Mouse (Mus musculus): ENCODE data around the gene Mex3d. TPM values are rescaled to one million over a fixed set of nuclear protein-coding genes. Genes with fewer than 3 reads are reported as not detected.

Gene Mex3d
- 596 and 686 TPM in 2 replicates for polyA plus RNA-seq (2012; rRNA removed)

GRCm38 (mm10) chr10:80387522-80387959 lies at the start of gene Mex3d:
Mex3d (minus strand) TSS chr10:80387659.
- no peaks in the 10 kb centered on the region; the same call in 1 of the 2 replicates for H3K36me3 ChIP-seq (ENCODE audit: control insufficient read depth, insufficient read depth, low read length)
- peaks cover 17% of the 10 kb centered on the region for H3K4me1 ChIP-seq (ENCODE audit: control insufficient read depth, insufficient read depth, low read length)
- H3K4me3 ChIP-seq (ENCODE audit: control insufficient read depth, low read depth, low read length) = peak within 1 kb of the TSS; percentile 94
- H3K27ac ChIP-seq (ENCODE audit: control insufficient read depth, insufficient read depth, low read depth, low read length) = peak within 1 kb of the TSS; percentile 88
- TF ChIP-seq POLR2A (IDR thresholded peaks at IDR 0.05; ENCODE audit: control insufficient read depth, low read depth, low read length) (peak; percentile 74; the same call in 1 of the 2 replicates), CTCF (IDR thresholded peaks at IDR 0.05; ENCODE audit: control insufficient read depth, insufficient read depth, insufficient replicate concordance, low read depth, low read length) (no peak)
- no peaks in the 10 kb centered on the region for H3K27me3 ChIP-seq (ENCODE audit: control insufficient read depth, insufficient read depth, low read length)

- H3K27me3 ChIP-seq (ENCODE audit: control insufficient read depth, insufficient read depth, low read length) = no peaks in the 10 kb centered on the region
- no peak overlapping the region for H3K27ac ChIP-seq (ENCODE audit: control insufficient read depth, insufficient read depth, low read depth, low read length)
- peaks cover 30% of the 10 kb centered on the region for H3K4me1 ChIP-seq (ENCODE audit: control insufficient read depth, insufficient read depth, low read length)
- no peak overlapping the region for H3K4me3 ChIP-seq (ENCODE audit: control insufficient read depth, low read depth, low read length)
- TF ChIP-seq CTCF (IDR thresholded peaks at IDR 0.05; ENCODE audit: control insufficient read depth, insufficient read depth, insufficient replicate concordance, low read depth, low read length) (no peak), POLR2A (IDR thresholded peaks at IDR 0.05; ENCODE audit: control insufficient read depth, low read depth, low read length) (no peak)
- no peaks in the 10 kb centered on the region for H3K36me3 ChIP-seq (ENCODE audit: control insufficient read depth, insufficient read depth, low read length)
These were observed 48.8 kb upstream of the Mex3d start for GRCm38 (mm10) chr10:80436276-80436675.

GRCm38 (mm10) chr10:80435764-80436163 lies 48.3 kb upstream of the Mex3d start:
- Histone ChIP-seq H3K27ac (ENCODE audit: control insufficient read depth, insufficient read depth, low read depth, low read length) (no peak overlapping the region), H3K4me3 (ENCODE audit: control insufficient read depth, low read depth, low read length) (no peak overlapping the region)

GRCm38 (mm10) chr10:80434823-80435222 lies 47.4 kb upstream of the Mex3d start:
- Histone ChIP-seq H3K4me1 (ENCODE audit: control insufficient read depth, insufficient read depth, low read length) (peaks cover 30% of the 10 kb centered on the region), H3K27ac (ENCODE audit: control insufficient read depth, insufficient read depth, low read depth, low read length) (no peak overlapping the region), H3K4me3 (ENCODE audit: control insufficient read depth, low read depth, low read length) (no peak overlapping the region), H3K36me3 (ENCODE audit: control insufficient read depth, insufficient read depth, low read length) (no peaks in the 10 kb centered on the region), H3K27me3 (ENCODE audit: control insufficient read depth, insufficient read depth, low read length) (no peaks in the 10 kb centered on the region)
- no peak for TF ChIP-seq CTCF (IDR thresholded peaks at IDR 0.05; ENCODE audit: control insufficient read depth, insufficient read depth, insufficient replicate concordance, low read depth, low read length)
- TF ChIP-seq POLR2A (IDR thresholded peaks at IDR 0.05; ENCODE audit: control insufficient read depth, low read depth, low read length) = no peak

More at GRCm38 (mm10) chr10:80435764-80436163, 48.3 kb upstream of the Mex3d start:
- Histone ChIP-seq H3K36me3 (ENCODE audit: control insufficient read depth, insufficient read depth, low read length) (no peaks in the 10 kb centered on the region), H3K27me3 (ENCODE audit: control insufficient read depth, insufficient read depth, low read length) (no peaks in the 10 kb centered on the region), H3K4me1 (ENCODE audit: control insufficient read depth, insufficient read depth, low read length) (peaks cover 30% of the 10 kb centered on the region)
- TF ChIP-seq CTCF (IDR thresholded peaks at IDR 0.05; ENCODE audit: control insufficient read depth, insufficient read depth, insufficient replicate concordance, low read depth, low read length) (no peak), POLR2A (IDR thresholded peaks at IDR 0.05; ENCODE audit: control insufficient read depth, low read depth, low read length) (no peak)

GRCm38 (mm10) chr10:80434233-80434592 lies 46.8 kb upstream of the Mex3d start:
- Histone ChIP-seq H3K27me3 (ENCODE audit: control insufficient read depth, insufficient read depth, low read length) (no peaks in the 10 kb centered on the region), H3K4me3 (ENCODE audit: control insufficient read depth, low read depth, low read length) (peak overlapping the region; percentile 90), H3K27ac (ENCODE audit: control insufficient read depth, insufficient read depth, low read depth, low read length) (no peak overlapping the region), H3K4me1 (ENCODE audit: control insufficient read depth, insufficient read depth, low read length) (peaks cover 28% of the 10 kb centered on the region), H3K36me3 (ENCODE audit: control insufficient read depth, insufficient read depth, low read length) (no peaks in the 10 kb centered on the region)
- no peak for TF ChIP-seq CTCF (IDR thresholded peaks at IDR 0.05; ENCODE audit: control insufficient read depth, insufficient read depth, insufficient replicate concordance, low read depth, low read length)
- TF ChIP-seq POLR2A (IDR thresholded peaks at IDR 0.05; ENCODE audit: control insufficient read depth, low read depth, low read length) = no peak

- peak within 1 kb of the TSS; percentile 90 for H3K4me3 ChIP-seq (ENCODE audit: control insufficient read depth, low read depth, low read length)
- no peaks in the 10 kb centered on the region for H3K36me3 ChIP-seq (ENCODE audit: control insufficient read depth, insufficient read depth, low read length)
- H3K27ac ChIP-seq (ENCODE audit: control insufficient read depth, insufficient read depth, low read depth, low read length) = peak within 1 kb of the TSS; percentile 94
- no peaks in the 10 kb centered on the region for H3K27me3 ChIP-seq (ENCODE audit: control insufficient read depth, insufficient read depth, low read length)
- no peak; the same call in 1 of the 2 replicates for TF ChIP-seq POLR2A (IDR thresholded peaks at IDR 0.05; ENCODE audit: control insufficient read depth, low read depth, low read length)
- no peak for TF ChIP-seq CTCF (IDR thresholded peaks at IDR 0.05; ENCODE audit: control insufficient read depth, insufficient read depth, insufficient replicate concordance, low read depth, low read length)
- H3K4me1 ChIP-seq (ENCODE audit: control insufficient read depth, insufficient read depth, low read length) = peaks cover 22% of the 10 kb centered on the region
These were observed 46.2 kb upstream of the Mex3d start, which contains the start of gene Tcf3 for GRCm38 (mm10) chr10:80433513-80434232. Tcf3 (minus strand) TSS chr10:80433647.

GRCm38 (mm10) chr10:80432936-80433512 lies 45.6 kb upstream of the Mex3d start:
- Histone ChIP-seq H3K36me3 (ENCODE audit: control insufficient read depth, insufficient read depth, low read length) (no peaks in the 10 kb centered on the region), H3K4me3 (ENCODE audit: control insufficient read depth, low read depth, low read length) (peak overlapping the region; percentile 90), H3K4me1 (ENCODE audit: control insufficient read depth, insufficient read depth, low read length) (peaks cover 22% of the 10 kb centered on the region), H3K27ac (ENCODE audit: control insufficient read depth, insufficient read depth, low read depth, low read length) (peak overlapping the region; percentile 73), H3K27me3 (ENCODE audit: control insufficient read depth, insufficient read depth, low read length) (no peaks in the 10 kb centered on the region)
- no peak for TF ChIP-seq POLR2A (IDR thresholded peaks at IDR 0.05; ENCODE audit: control insufficient read depth, low read depth, low read length)
- TF ChIP-seq CTCF (IDR thresholded peaks at IDR 0.05; ENCODE audit: control insufficient read depth, insufficient read depth, insufficient replicate concordance, low read depth, low read length) = no peak

Measured in testis, adult 2 months (tissue).